Mouse (Mus musculus): Measurements from ENCODE around the gene Gm6614.
A peak's percentile ranks its signal among the peaks of the same experiment; 100 is the strongest.
"Not testable (repeated sequence)": the region's sequence is repeated elsewhere in the genome, so short reads cannot be mapped to it uniquely, and the experiment has no call there.

Gene Gm6614

GRCm38 (mm10) chr6:142011364-142011955 is at the start of gene Gm6614:
Gene Gm6614, minus strand, starts transcription at chr6:142011414.
- DNase-seq = no peak

GRCm38 (mm10) chr6:142058281-142058680 is 47.1 kb upstream of the Gm6614 start:
- not testable (repeated sequence) for DNase-seq

DNA sequence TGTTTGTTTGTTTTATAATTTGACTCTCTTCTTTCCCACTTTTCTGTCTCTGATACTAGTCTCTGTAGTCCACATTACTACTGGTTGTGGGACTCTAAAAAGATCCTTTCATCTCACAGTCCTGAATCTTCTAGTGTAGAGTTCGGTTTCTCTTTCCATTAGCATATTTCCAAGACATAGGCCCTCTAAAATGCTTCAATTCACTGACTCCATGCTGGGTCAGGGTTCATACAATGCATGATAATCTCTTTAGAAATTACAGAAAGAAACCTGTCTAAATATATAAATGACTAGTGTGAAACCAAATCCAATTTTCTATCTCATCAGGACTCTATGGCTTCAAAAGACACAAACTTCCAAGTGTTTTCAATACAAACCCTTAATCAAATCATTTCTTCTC is 36.5 kb upstream of the Gm6614 start:
- DNase-seq = no peak

DNA sequence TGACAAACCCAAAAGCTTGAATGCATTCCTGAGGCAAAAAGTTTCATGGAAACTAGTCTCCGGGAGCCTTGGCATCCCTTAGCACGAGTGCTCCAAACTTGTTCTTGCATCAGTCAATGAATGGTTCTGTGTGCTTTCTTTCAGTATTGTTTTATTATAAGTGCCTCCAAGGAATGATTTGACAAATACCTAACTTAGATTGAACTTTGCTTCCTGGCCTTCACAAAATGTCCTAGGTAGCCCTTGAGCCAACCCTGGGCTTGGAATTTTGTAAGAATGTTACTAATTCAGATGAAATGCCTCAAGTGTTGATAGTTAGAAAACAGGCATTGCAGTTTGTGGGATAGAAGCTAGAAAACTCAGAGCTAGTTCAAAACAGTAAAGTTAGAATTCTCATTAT is 34.5 kb upstream of the Gm6614 start:
- DNase-seq = no peak

DNA sequence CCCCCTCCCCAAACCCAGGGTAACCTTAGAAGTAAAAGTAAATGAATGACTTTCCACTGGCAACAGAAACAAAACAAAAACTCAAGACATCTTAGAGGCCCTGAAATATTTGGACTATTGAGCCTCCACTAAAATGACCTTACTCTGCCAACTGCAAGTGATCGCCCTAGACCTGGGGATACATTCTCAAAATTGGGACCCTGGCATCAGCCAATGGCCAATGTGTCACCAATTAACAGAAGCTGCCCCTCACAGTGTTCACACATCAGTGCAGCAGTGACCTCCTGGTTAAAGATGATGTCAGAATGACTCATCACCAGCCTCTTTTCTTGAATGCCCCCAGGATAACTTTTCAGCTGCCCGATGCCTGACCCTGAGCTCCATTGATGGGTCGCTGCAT is 30.7 kb upstream of the Gm6614 start:
- no peak for DNase-seq

DNA sequence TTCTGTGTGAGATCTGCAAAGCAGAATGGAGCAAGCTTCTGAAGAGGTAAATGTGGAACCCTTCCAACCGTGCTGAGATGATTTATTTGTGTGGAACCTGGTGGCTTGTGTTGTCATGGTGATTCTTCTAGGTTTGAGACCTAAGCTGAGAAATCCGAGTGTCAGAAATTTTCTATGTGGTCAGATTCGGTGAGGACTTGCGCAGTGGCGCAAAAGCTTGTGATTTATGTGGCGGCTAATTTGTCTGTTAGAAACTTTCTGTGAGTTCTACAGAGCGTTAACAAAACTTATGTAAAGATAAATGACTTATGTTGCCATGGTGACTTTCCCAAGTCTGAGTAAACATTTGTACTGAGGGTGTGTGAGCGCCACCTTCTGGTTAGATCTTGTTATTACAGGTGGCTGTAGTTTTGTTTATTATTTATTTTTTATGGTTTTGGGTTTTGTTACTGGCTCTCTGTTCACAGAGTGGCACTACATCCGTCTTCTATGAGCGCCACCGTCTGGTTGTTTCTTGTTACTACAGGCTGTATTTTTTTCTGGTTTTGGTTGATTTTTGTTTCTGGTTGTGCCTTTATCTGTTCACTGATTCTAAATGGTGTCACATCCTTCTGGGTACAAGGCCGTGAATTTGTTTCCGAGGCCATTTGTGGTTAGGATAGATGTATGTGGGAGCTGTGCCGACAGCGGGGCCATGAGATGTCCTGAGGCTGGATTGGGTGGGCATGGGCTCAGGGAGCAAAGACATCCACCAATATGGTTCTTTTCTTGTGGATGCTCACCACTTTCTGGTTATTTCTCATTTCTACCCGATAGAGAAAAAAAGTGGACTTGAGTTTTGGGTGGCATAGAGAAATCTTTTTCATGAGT is 29.3 kb upstream of the Gm6614 start:
- DNase-seq = peak; percentile 16

DNA sequence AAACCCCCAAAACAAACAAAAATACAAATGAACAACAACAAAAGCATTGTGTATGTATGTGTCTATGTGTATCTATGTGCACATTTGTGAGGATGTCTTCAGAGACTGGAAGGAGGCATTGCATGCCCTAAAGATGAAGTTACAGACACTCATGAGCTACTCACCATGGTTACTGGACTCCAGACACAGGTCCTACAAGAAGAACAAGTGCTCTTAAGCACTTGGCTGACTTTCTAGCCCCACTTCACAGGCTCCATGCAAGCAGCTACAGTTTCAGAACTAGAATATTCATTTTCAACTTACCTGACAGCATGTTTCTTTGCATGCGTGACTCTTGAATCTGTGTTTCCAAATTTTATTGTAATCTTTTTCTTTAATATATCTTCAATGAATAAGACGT is 24.6 kb upstream of the Gm6614 start:
- DNase-seq = no peak

DNA sequence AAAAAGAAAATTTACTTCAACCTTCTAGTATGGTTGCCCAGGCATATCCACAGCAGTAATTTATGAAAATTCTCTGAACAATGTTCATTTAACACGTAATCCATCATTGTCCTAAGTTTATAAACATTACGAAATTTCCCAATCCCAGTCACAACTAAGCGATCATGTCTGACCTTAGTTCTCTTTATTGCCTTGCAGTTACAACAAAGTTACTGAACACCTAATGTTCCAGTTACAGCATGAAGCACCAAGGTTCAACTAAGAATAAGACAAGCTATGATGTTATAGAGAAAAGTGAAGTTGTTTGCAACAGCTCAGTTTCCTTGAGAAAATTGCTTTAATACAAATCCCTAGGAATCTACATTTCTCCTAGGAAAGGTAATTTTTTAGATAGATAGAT is 10.5 kb upstream of the Gm6614 start:
- DNase-seq = no peak

DNA sequence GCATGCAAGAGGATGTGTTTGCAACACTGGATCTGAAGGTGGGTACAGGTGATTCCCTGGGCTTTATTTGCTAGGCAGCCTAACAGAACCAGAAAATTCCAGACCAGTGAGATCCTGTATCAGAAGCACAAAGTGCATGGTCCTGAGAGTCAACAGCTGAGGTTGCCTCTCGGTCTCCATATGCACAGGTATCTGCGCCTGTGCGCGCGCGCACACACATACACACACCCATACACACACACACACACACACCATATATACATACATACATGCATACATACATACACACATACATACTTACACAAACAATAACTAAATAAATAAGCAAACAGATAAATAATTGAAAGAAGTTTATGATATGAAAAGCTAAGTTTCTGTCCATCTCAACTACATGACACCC is 24.4 kb downstream of the Gm6614 start:
- no peak for DNase-seq

DNA sequence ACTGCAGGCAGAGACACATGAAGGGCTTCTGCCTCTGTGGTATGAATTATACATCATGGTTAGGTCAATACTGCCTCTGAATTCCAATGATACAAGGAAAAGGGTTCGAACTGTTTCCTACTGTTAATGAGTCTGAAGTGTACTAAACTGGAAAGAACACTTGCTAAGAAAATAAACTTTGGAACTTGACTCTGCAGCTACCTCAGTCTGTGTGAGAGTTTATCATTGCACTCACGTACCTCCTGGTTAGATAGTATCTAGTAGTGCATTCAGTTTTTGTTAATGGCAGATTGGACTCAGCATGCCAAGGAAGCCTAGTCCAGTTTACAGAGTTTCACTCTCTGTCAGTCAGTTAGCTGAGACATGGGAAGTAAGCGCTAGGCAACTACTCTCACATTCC is 26.6 kb downstream of the Gm6614 start:
- DNase-seq = no peak

GRCm38 (mm10) chr6:141962420-141962819 is 48.8 kb downstream of the Gm6614 start:
- no peak for DNase-seq

- no peak for DNase-seq
These were observed 49.4 kb downstream of the Gm6614 start for GRCm38 (mm10) chr6:141961861-141962260.

- no peak for DNase-seq
These were observed 50.7 kb downstream of the Gm6614 start for GRCm38 (mm10) chr6:141960482-141960881.

DNA sequence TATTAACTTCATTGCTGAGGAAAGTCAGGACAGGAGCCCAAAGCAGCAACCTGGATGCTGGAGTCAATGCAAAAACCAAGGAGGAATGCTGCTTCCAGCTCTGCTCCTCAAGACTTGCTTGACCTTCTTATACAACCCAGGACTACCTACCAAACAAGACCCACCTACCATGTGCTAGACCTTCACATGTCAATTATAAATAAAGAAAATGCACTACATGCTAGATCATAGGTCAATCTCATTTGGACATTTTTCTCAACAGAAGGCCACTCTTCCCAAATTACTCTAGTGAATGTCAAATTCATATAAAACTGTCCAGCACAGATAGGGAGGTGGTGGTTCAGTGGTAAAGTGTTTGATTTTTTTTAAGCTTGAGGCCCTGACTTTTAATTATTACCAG is 64.4 kb downstream of the Gm6614 start, which contains the start of gene Slco1a1:
TSS of gene Slco1a1 (minus strand) at position 101 of the 400 bp plus-strand sequence.
- no peak for DNase-seq

GRCm38 (mm10) chr6:141940451-141940850 is 70.8 kb downstream of the Gm6614 start:
- no peak for DNase-seq
